Mouse (Mus musculus) testis, adult 2 months (tissue): ENCODE results near the gene Gm21969.

Experiments
- CTCF ChIP-seq: fragments of 200-500 bp; IDR thresholded peaks from 2 replicates; pipeline ENCODE4 v1.5.1; 2012; ENCODE audit warnings: low read depth, mild to moderate bottlenecking, inconsistent platforms, low read length, moderate library complexity; ENCODE audit not compliant: control insufficient read depth, insufficient read depth, insufficient replicate concordance
- POLR2A ChIP-seq: fragments of 200-500 bp; IDR thresholded peaks from 2 replicates; pipeline ENCODE4 v1.6.1; 2012; ENCODE audit warnings: low read depth, mild to moderate bottlenecking, inconsistent platforms, low read length, moderate library complexity; ENCODE audit not compliant: control insufficient read depth

- TF ChIP-seq CTCF (no peak), POLR2A (no peak)
Measured at GRCm38 (mm10) chr4:139594062-139594461, 8.9 kb upstream of the Gm21969 start.
